Mouse (Mus musculus) MEL (cell line): Measurements from ENCODE around the gene Cd8a.

Source experiments
- CHD2 ChIP-seq: IDR thresholded peaks from 2 replicates; pipeline ENCODE4 v1.6.1; 2011; ENCODE audit warnings: low read length, improper control_type of control experiment
- CTCF ChIP-seq, 3 experiments: IDR thresholded peaks in 2 of 3; conservative IDR thresholded peaks in 1 of 3; 2 replicates each; pipeline ENCODE4 v1.5.1; 2011 to 2012; ENCODE audit warnings: low read length in 3 of 3, low read depth in 2 of 3, mild to moderate bottlenecking in 2 of 3, improper control_type of control experiment in 1 of 3, inconsistent platforms in 1 of 3, mixed read lengths in 1 of 3, moderate library complexity in 1 of 3; ENCODE audit not compliant: control insufficient read depth in 1 of 3, insufficient read depth in 1 of 3, poor library complexity in 1 of 3, severe bottlenecking in 1 of 3
- E2F4 ChIP-seq: IDR thresholded peaks from 2 replicates; pipeline ENCODE4 v1.6.1; 2011; ENCODE audit warnings: low read depth, low read length, improper control_type of control experiment, borderline replicate concordance
- ELF1 ChIP-seq: IDR thresholded peaks from 2 replicates; pipeline ENCODE4 v1.6.1; 2014; ENCODE audit warnings: low read depth, mild to moderate bottlenecking, inconsistent platforms, low read length, improper control_type of control experiment, moderate library complexity
- EP300 ChIP-seq, 2 experiments: IDR thresholded peaks; 2 replicates each; pipeline ENCODE4 v1.6.1; 2011; ENCODE audit warnings: improper control_type of control experiment in 2 of 2, low read length in 2 of 2, low read depth in 1 of 2, mild to moderate bottlenecking in 1 of 2
- ETS1 ChIP-seq: IDR thresholded peaks from 2 replicates; pipeline ENCODE4 v1.6.1; 2012; ENCODE audit warnings: low read depth, mild to moderate bottlenecking, inconsistent platforms, low read length, improper control_type of control experiment, moderate library complexity
- MAFK ChIP-seq: IDR thresholded peaks from 2 replicates; pipeline ENCODE4 v1.6.1; 2011; ENCODE audit warnings: low read depth, mild to moderate bottlenecking, low read length, improper control_type of control experiment, borderline replicate concordance
- MYC ChIP-seq: IDR thresholded peaks from 2 replicates; pipeline ENCODE4 v1.6.1; 2011; ENCODE audit warnings: low read depth, mild to moderate bottlenecking, low read length, improper control_type of control experiment, moderate library complexity
- POLR2A ChIP-seq, 2 experiments: IDR thresholded peaks; 2 replicates each; pipeline ENCODE4 v1.6.1; 2011 to 2012; ENCODE audit warnings: low read length in 2 of 2, mild to moderate bottlenecking in 2 of 2, control low read depth in 1 of 2, improper control_type of control experiment in 1 of 2, low read depth in 1 of 2, moderate library complexity in 1 of 2; ENCODE audit not compliant: control insufficient read depth in 1 of 2, insufficient read depth in 1 of 2, poor library complexity in 1 of 2
- POLR2AphosphoS5 ChIP-seq: IDR thresholded peaks from 2 replicates; pipeline ENCODE4 v1.6.1; 2012; ENCODE audit warnings: low read depth, borderline replicate concordance, mild to moderate bottlenecking, inconsistent platforms, low read length, moderate library complexity, mixed read lengths
- RAD21 ChIP-seq: IDR thresholded peaks from 2 replicates; pipeline ENCODE4 v1.6.1; 2011; ENCODE audit warnings: mild to moderate bottlenecking, low read depth, low read length, improper control_type of control experiment
- TAL1 ChIP-seq: IDR thresholded peaks from 2 replicates; pipeline ENCODE4 v1.6.1; 2012; ENCODE audit warnings: mild to moderate bottlenecking, inconsistent platforms, low read length, moderate library complexity, mixed read lengths
- TCF12 ChIP-seq: IDR thresholded peaks from 2 replicates; pipeline ENCODE4 v1.6.1; 2014; ENCODE audit warnings: low read depth, mild to moderate bottlenecking, inconsistent platforms, low read length, improper control_type of control experiment, moderate library complexity
- USF1 ChIP-seq: IDR thresholded peaks from 2 replicates; pipeline ENCODE4 v1.6.1; 2014; ENCODE audit warnings: low read depth, mild to moderate bottlenecking, inconsistent platforms, low read length, improper control_type of control experiment, moderate library complexity

GRCm38 (mm10) chr6:71352866-71353427, 20.3 kb upstream of the Cd8a start:
- no peak for TF ChIP-seq MYC
- TF ChIP-seq RAD21 = no peak
- no peak for TF ChIP-seq E2F4
- no peak for TF ChIP-seq CTCF (IDR thresholded peaks at IDR 0.05 in 2 of 3, conservative IDR thresholded peaks at IDR 0.05 in 1 of 3; ENCODE audit: control insufficient read depth in 1 of 3, insufficient read depth in 1 of 3, low read depth in 2 of 3, low read length in 3 of 3, poor library complexity in 1 of 3, severe bottlenecking in 1 of 3)
- TF ChIP-seq MAFK = no peak
- no peak for TF ChIP-seq POLR2A (IDR thresholded peaks at IDR 0.05; ENCODE audit: control insufficient read depth in 1 of 2, insufficient read depth in 1 of 2, low read depth in 1 of 2, low read length in 2 of 2, poor library complexity in 1 of 2)
- no peak for TF ChIP-seq EP300 (IDR thresholded peaks at IDR 0.05; ENCODE audit: low read depth in 1 of 2, low read length in 2 of 2)
- no peak for TF ChIP-seq ELF1
- no peak for TF ChIP-seq TAL1
- no peak for TF ChIP-seq USF1
- TF ChIP-seq CHD2 = no peak
- no peak for TF ChIP-seq ETS1
- TF ChIP-seq TCF12 = no peak
- no peak for TF ChIP-seq POLR2AphosphoS5
